Mouse (Mus musculus) cortical plate, adult 2 months (tissue): ENCODE data around the gene Gm5431.
"Not testable (repeated sequence)": the region's sequence is repeated elsewhere in the genome, so short reads cannot be mapped to it uniquely, and the experiment has no call there.

Experiments used
- CTCF ChIP-seq: fragments of 200-500 bp; IDR thresholded peaks from 2 replicates; pipeline ENCODE4 v1.5.1; 2011; ENCODE audit warnings: mild to moderate bottlenecking, control low read depth, low read length; ENCODE audit not compliant: insufficient read depth; ENCODE audit errors: extremely low read depth
- POLR2A ChIP-seq: fragments of 200-500 bp; IDR thresholded peaks from 2 replicates; pipeline ENCODE4 v1.6.1; 2011; ENCODE audit warnings: mild to moderate bottlenecking, low read length, control low read depth; ENCODE audit not compliant: insufficient read depth; ENCODE audit errors: extremely low read depth

DNA sequence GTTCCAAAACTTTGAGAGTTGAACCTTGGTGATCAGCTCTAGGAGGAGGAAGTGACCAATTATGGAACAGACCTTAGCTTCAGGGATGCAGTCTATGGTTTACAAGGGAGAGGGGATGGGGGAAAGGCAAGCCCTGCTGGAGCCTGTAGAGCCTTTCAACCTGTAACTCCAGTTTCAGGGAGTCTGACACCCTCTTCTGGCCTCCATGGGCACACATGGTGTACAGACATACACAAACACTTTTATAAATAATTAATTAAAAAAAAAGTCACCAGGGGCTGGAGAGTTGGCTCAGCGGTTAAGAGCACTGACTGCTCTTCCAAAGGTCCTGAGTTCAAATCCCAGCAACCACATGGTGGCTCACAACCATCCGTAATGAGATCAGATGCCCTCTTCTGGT is 55.7 kb downstream of the Gm5431 start:
- not testable (repeated sequence) for TF ChIP-seq CTCF, POLR2A
